Mouse (Mus musculus) G1E (cell line): ENCODE results near the gene Gm10118. TPM values are rescaled to one million over a fixed set of nuclear protein-coding genes. Genes with fewer than 3 reads are reported as not detected.

Experiments
- ATAC-seq: 2 replicates; pipeline ENCODE4 v1.8.0; 2016; ENCODE audit warnings: mild to moderate bottlenecking; ENCODE audit not compliant: insufficient number of reproducible peaks, poor library complexity, low FRiP score, severe bottlenecking; ENCODE audit errors: extremely low read depth
- DNase-seq: peaks from one replicate; pipeline ENCODE4 v3.0.0; 2012; ENCODE audit warnings: low spot score
- H3K27me3 ChIP-seq: 2 replicates; pipeline ENCODE4 v1.6.1; 2012; ENCODE audit warnings: mild to moderate bottlenecking, low read length, inconsistent platforms; ENCODE audit not compliant: insufficient read depth
- H3K36me3 ChIP-seq: replicated peaks from 2 replicates; pipeline ENCODE3; 2012; ENCODE audit warnings: mild to moderate bottlenecking, inconsistent platforms
- H3K4me1 ChIP-seq: 2 replicates; pipeline ENCODE4 v1.6.1; 2012; ENCODE audit warnings: low read depth, low read length, inconsistent platforms, mixed read lengths; ENCODE audit not compliant: insufficient read depth
- H3K4me3 ChIP-seq: 2 replicates; pipeline ENCODE4 v1.5.1; 2012; ENCODE audit warnings: low read depth, mild to moderate bottlenecking, inconsistent platforms, low read length, moderate library complexity, mixed read lengths
- H3K9me3 ChIP-seq: replicated peaks from 2 replicates; pipeline ENCODE4 v1.6.1; 2012; ENCODE audit warnings: inconsistent platforms
- CTCF ChIP-seq: IDR thresholded peaks from 2 replicates; pipeline ENCODE4 v1.5.1; 2012; ENCODE audit warnings: low read depth, low read length, inconsistent platforms, mixed read lengths
- GATA1 ChIP-seq: IDR thresholded peaks from 2 replicates; pipeline ENCODE4 v1.6.1; 2012; ENCODE audit warnings: borderline replicate concordance, low read length, inconsistent platforms, mixed read lengths
- GATA2 ChIP-seq: IDR thresholded peaks from 2 replicates; pipeline ENCODE4 v1.6.1; 2012; ENCODE audit warnings: low read depth, low read length, inconsistent platforms, borderline replicate concordance
- POLR2AphosphoS5 ChIP-seq: IDR thresholded peaks from 2 replicates; pipeline ENCODE4 v1.6.1; 2012; ENCODE audit warnings: low read depth, low read length, inconsistent platforms; ENCODE audit not compliant: insufficient replicate concordance
- TAL1 ChIP-seq: conservative IDR thresholded peaks from 2 replicates; pipeline ENCODE4 v1.6.1; 2012; ENCODE audit warnings: low read depth, low read length, inconsistent platforms, mixed read lengths
- polyA plus RNA-seq: library from polyadenylated mRNA; stranded (reverse); fragments of >175 nt; gene quantifications from 2 replicates; pipeline ENCODE4 v1.2.3, GENCODE M21; 2012
- total RNA-seq, 2 experiments: library from RNA; stranded (forward) in 1 of 2; stranded (reverse) in 1 of 2; fragments of 200-1000 nt in 1 of 2; fragments of >200 nt in 1 of 2; fragmentation: Nextera tagmentation in 1 of 2; gene quantifications; 2 replicates each; pipeline ENCODE4 v1.2.3; 2014 to 2017

Gene Gm10118
- total and polyA plus RNA-seq, 3 experiments: 0.05 TPM; not detected in 2

DNA sequence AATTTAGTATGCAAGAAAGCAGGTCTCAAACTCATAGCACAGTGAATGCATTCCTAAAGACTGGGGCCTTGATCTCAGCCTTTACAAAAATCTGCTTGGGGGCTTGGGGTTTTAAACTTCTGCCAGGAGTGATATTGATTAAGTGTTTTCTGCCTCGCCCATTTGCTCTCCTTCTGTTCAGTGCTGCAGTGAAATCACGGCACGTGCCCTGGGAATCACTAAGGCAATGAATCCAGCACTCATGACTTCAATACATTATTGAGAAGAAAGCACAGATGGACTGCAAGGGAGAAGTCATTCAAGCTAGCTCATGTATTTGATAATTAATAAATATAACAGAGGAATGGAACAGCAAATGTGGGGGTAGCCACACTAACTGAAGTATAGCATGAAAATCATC, 18.3 kb upstream of the Gm10118 start:
- DNase-seq (no peak), ATAC-seq (no peak)
- Histone ChIP-seq H3K36me3 (no peaks in the 10 kb centered on the region), H3K27me3 (no peaks in the 10 kb centered on the region), H3K9me3 (no peaks in the 10 kb centered on the region; the same call in 1 of the 2 replicates), H3K4me3 (no peak overlapping the region), H3K4me1 (no peaks in the 10 kb centered on the region)
- TF ChIP-seq POLR2AphosphoS5 (no peak), TAL1 (no peak), GATA1 (no peak), GATA2 (no peak), CTCF (no peak)

DNA sequence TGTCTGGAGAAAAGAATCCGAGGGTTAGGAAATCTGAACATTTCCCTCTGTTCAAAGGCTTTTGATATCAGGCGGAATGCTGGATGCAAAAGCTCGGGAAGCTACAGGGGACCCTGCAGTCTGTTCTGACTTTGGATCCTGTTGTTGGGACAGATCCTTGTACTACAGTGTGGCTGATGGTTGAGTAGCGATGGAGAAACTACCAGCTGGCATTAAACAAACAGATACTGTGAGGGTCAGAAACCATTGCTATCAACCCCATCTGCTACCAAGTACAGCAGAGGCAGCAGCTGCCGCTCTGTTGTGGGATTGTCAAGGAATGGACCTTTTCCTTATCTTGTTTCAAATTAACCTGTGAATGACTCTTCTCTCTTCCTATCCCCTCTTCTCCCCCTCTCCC, 6.7 kb upstream of the Gm10118 start:
- H3K4me3 ChIP-seq: no peak overlapping the region
- no peaks in the 10 kb centered on the region for H3K9me3 ChIP-seq
- no peaks in the 10 kb centered on the region for H3K4me1 ChIP-seq
- H3K36me3 ChIP-seq: no peaks in the 10 kb centered on the region
- H3K27me3 ChIP-seq: no peaks in the 10 kb centered on the region
- TF ChIP-seq POLR2AphosphoS5: no peak
- DNase-seq (no peak), ATAC-seq (no peak)

DNA sequence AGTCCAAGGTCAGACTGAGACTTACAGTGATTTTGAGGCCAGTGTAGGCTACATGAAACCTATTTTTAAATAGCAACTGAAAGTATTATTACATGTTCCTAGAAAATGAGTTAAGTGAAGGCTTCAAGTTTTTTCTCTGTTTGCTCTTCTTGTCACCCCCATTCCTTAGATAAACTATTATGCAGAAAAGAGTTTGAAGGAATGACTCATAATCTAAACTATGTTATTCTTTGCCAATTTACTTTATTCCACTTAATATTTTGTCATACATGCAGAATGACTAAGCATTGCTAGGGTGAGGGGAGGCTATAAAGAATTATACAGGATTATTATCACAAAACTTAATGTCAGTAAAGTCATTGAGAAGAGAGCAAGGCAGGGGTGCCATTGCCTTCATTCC, 18.4 kb downstream of the Gm10118 start:
- Histone ChIP-seq H3K4me3 (no peak overlapping the region), H3K36me3 (no peaks in the 10 kb centered on the region), H3K4me1 (no peaks in the 10 kb centered on the region), H3K27me3 (no peaks in the 10 kb centered on the region), H3K9me3 (peaks cover 2% of the 10 kb centered on the region)
- TF ChIP-seq GATA2 (no peak), CTCF (no peak), POLR2AphosphoS5 (no peak), GATA1 (no peak), TAL1 (no peak)
- DNase-seq: no peak
- no peak for ATAC-seq

DNA sequence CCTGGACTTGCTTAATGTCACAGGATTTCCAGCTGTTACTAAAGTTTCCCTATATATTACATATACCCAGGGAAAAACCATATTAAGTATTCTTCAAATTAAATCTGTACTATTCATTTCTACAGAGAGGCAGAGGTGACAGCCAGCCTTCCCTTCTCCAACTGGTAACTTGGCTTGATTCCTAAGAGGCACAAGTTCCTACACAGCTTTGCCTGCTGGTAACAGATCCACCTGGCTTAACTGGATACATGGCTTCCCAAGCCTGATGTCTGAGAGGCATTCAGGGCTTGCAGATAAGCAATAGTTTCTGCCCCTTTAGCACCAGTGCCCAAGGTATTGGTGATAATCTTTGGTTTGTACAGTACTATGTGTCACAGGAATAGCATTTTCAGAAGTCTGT, 27.3 kb downstream of the Gm10118 start:
- ATAC-seq: no peak
- TF ChIP-seq CTCF (no peak), TAL1 (no peak), GATA1 (no peak), GATA2 (no peak), POLR2AphosphoS5 (no peak)

DNA sequence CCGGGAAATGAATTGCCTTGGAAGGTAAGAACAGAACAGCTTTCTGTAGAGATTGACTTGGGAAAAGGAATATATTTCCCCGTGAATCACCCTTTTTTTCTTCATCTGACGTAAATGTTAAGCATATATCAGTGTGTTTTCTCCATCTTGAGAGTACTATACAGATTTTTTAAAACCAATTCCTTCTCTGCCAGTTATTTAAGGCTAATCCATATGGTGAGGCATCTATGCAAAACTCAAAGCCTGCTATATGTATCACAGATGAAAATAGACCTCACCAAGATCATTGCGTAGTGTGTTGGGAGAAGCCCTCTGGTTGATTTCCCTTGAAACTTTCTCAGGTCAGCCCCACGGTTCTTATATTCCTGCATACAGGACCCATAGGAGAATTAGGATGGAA, 32.6 kb downstream of the Gm10118 start:
- Histone ChIP-seq H3K36me3 (no peaks in the 10 kb centered on the region), H3K27me3 (no peaks in the 10 kb centered on the region), H3K9me3 (no peaks in the 10 kb centered on the region), H3K4me1 (no peaks in the 10 kb centered on the region), H3K4me3 (no peak overlapping the region)
- DNase-seq: no peak
- no peak for TF ChIP-seq GATA2
- TF ChIP-seq GATA1: no peak
- no peak for TF ChIP-seq POLR2AphosphoS5
- TF ChIP-seq CTCF: no peak
- TF ChIP-seq TAL1: no peak
- ATAC-seq: no peak

More for the DNA sequence above, 27.3 kb downstream of the Gm10118 start:
- DNase-seq: no peak
- Histone ChIP-seq H3K4me1 (no peaks in the 10 kb centered on the region), H3K4me3 (no peak overlapping the region), H3K36me3 (no peaks in the 10 kb centered on the region), H3K27me3 (no peaks in the 10 kb centered on the region), H3K9me3 (0 out of 2 replicates have a peak, but pooled peaks cover 2% of the 10 kb centered on the region)

DNA sequence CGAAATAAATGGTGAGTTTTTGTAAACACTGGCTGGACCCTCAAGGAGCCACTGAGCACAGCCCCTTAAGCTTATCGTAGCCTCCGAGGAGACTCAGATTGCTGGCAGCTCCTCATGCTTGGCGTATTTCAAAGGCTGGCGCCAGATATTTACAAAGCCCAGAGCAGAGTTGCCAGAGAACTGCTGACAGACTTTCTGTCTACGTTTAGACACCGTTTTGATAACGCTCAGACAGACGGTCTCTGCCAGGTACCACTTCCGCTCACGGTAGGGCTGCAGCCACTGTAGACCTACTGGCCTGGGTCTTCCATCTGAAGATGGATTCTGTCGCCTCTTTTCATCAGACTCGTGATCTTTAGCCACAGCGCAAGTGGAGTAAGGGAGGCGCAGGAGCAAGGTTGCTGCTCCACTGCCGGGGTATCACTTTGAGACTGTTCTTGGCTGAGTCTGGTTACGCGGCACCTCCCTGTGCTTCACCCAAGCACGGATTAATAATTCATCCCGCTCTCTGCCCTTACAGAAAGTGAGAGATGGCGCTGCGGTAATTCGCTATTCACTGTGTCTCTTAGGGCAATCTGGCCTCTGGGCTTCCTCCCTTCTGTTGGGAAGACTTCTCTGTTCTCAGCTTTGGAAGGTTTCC, 40.7 kb downstream of the Gm10118 start:
- TF ChIP-seq GATA2 (no peak), TAL1 (no peak), CTCF (no peak), POLR2AphosphoS5 (no peak), GATA1 (no peak)
- no peaks in the 10 kb centered on the region for H3K4me1 ChIP-seq
- peaks cover 6% of the 10 kb centered on the region for H3K9me3 ChIP-seq
- H3K4me3 ChIP-seq: no peak overlapping the region
- ATAC-seq (no peak), DNase-seq (no peak)
- no peaks in the 10 kb centered on the region for H3K27me3 ChIP-seq
- H3K36me3 ChIP-seq: no peaks in the 10 kb centered on the region

DNA sequence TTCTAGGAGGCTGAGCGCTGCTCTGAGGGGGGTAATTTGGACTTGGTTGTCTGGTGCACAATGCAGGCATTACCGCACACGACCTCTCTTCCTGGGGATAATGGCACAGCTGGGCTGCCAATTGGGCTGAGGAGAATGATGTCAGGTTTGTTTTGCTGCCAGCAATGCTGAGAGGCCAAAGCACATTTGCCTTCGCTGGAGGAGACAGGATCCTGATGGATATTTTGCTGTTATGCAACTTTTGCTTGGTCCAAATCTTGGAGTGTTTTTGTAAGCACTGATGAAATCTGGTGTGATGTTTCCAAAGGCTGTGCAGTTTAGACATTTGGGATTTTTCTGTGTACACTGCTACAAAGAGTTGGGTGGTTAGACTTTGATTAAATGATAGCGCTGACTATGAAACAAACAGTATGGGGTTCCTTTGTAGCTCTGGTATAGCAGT, 46.8 kb downstream of the Gm10118 start:
- ATAC-seq: no peak
- H3K27me3 ChIP-seq: no peaks in the 10 kb centered on the region
- DNase-seq: no peak
- H3K36me3 ChIP-seq: no peaks in the 10 kb centered on the region
- TF ChIP-seq GATA2 (no peak), POLR2AphosphoS5 (no peak), CTCF (no peak), GATA1 (no peak), TAL1 (no peak)
- H3K9me3 ChIP-seq: 0 out of 2 replicates have a peak, but pooled peaks cover 2% of the 10 kb centered on the region
- no peak overlapping the region for H3K4me3 ChIP-seq
- H3K4me1 ChIP-seq: no peaks in the 10 kb centered on the region
